ENCODE assay signal across 11 mouse cellular contexts in genomic region chr14:33214767-33215128, GRCm38 (mm10). TPM values are rescaled to one million over a fixed set of nuclear protein-coding genes. Genes with fewer than 3 reads are reported as not detected.
A peak's percentile ranks its signal among the peaks of the same experiment; 100 is the strongest.
DNase-seq lines count a peak whose midpoint lies in the region; ATAC-seq and TF ChIP-seq lines count a peak whose summit lies in the region.
"Had no signal": no experiment of that assay in that cellular context is flagged by ENCODE, and none has a peak within 500 bp of the region (broad histone marks: within the 10 kb centered on the region; RNA-seq: fewer than 3 reads in every experiment).

No protein-coding gene starts in this region.

- no peak for TF ChIP-seq EP300 in liver, embryonic 14.5 days (IDR thresholded peaks at IDR 0.05; ENCODE audit: low read depth)
- no peak for TF ChIP-seq EP300 in stomach, postnatal 0 days (optimal IDR thresholded peaks at IDR 0.05)

- H3K4me2 ChIP-seq in hindbrain, embryonic 15.5 days, result no peak overlapping the region
- no peak overlapping the region for H3K4me2 ChIP-seq in hindbrain, embryonic 16.5 days (ENCODE audit: low read length)
- H3K4me2 ChIP-seq in midbrain, embryonic 13.5 days (replicated peaks), result no peak overlapping the region
- no peak overlapping the region for H3K4me2 ChIP-seq in midbrain, embryonic 14.5 days (ENCODE audit: low read length)
- H3K4me2 ChIP-seq in liver, embryonic 14.5 days (ENCODE audit: low read depth), result no peak overlapping the region
- no peak overlapping the region for H3K4me2 ChIP-seq in stomach, postnatal 0 days (replicated peaks; ENCODE audit: low read depth)

- no peaks in the 10 kb centered on the region for H3K36me3 ChIP-seq in hindbrain, embryonic 15.5 days
- H3K36me3 ChIP-seq in hindbrain, embryonic 16.5 days (ENCODE audit: control insufficient read depth, insufficient read depth, low read length), result no peaks in the 10 kb centered on the region
- no peaks in the 10 kb centered on the region for H3K36me3 ChIP-seq in midbrain, embryonic 13.5 days
- no peaks in the 10 kb centered on the region for H3K36me3 ChIP-seq in midbrain, embryonic 14.5 days (ENCODE audit: control insufficient read depth, insufficient read depth, low read length)
- no peaks in the 10 kb centered on the region for H3K36me3 ChIP-seq in liver, embryonic 14.5 days (replicated peaks; ENCODE audit: control insufficient read depth, insufficient read depth, low read depth)
- H3K36me3 ChIP-seq in stomach, postnatal 0 days (ENCODE audit: control insufficient read depth, insufficient read depth, low read length), result no peaks in the 10 kb centered on the region
- H3K36me3 ChIP-seq: embryonic facial prominence, embryonic 12.5 days had no signal

- no peak for TF ChIP-seq CTCF in liver, embryonic 14.5 days (IDR thresholded peaks at IDR 0.05; ENCODE audit: low read depth)
- no peak for TF ChIP-seq CTCF in stomach, postnatal 0 days (IDR thresholded peaks at IDR 0.05; ENCODE audit: low read depth)

- peak; percentile 31; the same call in 1 of the 2 replicates for ATAC-seq in hindbrain, embryonic 15.5 days (ENCODE audit: low FRiP score, low read depth)
- ATAC-seq in hindbrain, embryonic 16.5 days, result no peak
- peak; percentile 46 for ATAC-seq in midbrain, embryonic 13.5 days
- no peak for ATAC-seq in midbrain, embryonic 14.5 days (ENCODE audit: low FRiP score, low TSS enrichment)
- ATAC-seq in liver, embryonic 14.5 days (ENCODE audit: insufficient read depth), result peak; percentile 29; the same call in 1 of the 2 replicates
- peak; percentile 71 for ATAC-seq in stomach, postnatal 0 days (ENCODE audit: low FRiP score, low TSS enrichment)

- no peak overlapping the region for H3K4me3 ChIP-seq in hindbrain, embryonic 15.5 days
- H3K4me3 ChIP-seq in hindbrain, embryonic 16.5 days (ENCODE audit: low read length), result no peak overlapping the region
- H3K4me3 ChIP-seq in midbrain, embryonic 13.5 days (replicated peaks), result no peak overlapping the region
- no peak overlapping the region for H3K4me3 ChIP-seq in midbrain, embryonic 14.5 days (replicated peaks; ENCODE audit: low read depth, low read length)
- H3K4me3 ChIP-seq in liver, embryonic 14.5 days (ENCODE audit: insufficient read depth in 1 of 2, low read depth in 2 of 2, low read length in 2 of 2), result no peak overlapping the region
- H3K4me3 ChIP-seq in stomach, postnatal 0 days (ENCODE audit: low read depth, low read length), result no peak overlapping the region
- H3K4me3 ChIP-seq: embryonic facial prominence, embryonic 12.5 days had no signal

- no peak for DNase-seq in midbrain, embryonic 14.5 days
- no peak for DNase-seq in liver, embryonic 14.5 days (ENCODE audit: low read depth in 3 of 3, low spot score in 3 of 3)
- no peak for DNase-seq in stomach, postnatal 0 days (ENCODE audit: low spot score)
- DNase-seq in c-Kit-positive CD71-positive TER-119-positive erythroid progenitor cells, embryonic 14.5 days (ENCODE audit: low spot score), result no peak
- no peak for DNase-seq in Muller cell, postnatal 12 days (ENCODE audit: inconsistent ontology term)

- H3K9ac ChIP-seq in hindbrain, embryonic 15.5 days, result no peak overlapping the region
- no peak overlapping the region for H3K9ac ChIP-seq in hindbrain, embryonic 16.5 days (ENCODE audit: low read depth, low read length)
- no peak overlapping the region for H3K9ac ChIP-seq in midbrain, embryonic 13.5 days (replicated peaks)
- no peak overlapping the region for H3K9ac ChIP-seq in midbrain, embryonic 14.5 days (replicated peaks; ENCODE audit: low read length)
- no peak overlapping the region for H3K9ac ChIP-seq in liver, embryonic 14.5 days (replicated peaks)
- H3K9ac ChIP-seq in stomach, postnatal 0 days (ENCODE audit: low read length), result no peak overlapping the region
- H3K9ac ChIP-seq: embryonic facial prominence, embryonic 12.5 days had no signal

- peaks cover 6% of the 10 kb centered on the region; the same call in 1 of the 2 replicates for H3K4me1 ChIP-seq in hindbrain, embryonic 15.5 days (replicated peaks)
- peaks cover 4% of the 10 kb centered on the region for H3K4me1 ChIP-seq in hindbrain, embryonic 16.5 days (ENCODE audit: control insufficient read depth, insufficient read depth, low read depth, low read length)
- H3K4me1 ChIP-seq in midbrain, embryonic 13.5 days (replicated peaks), result peaks cover 7% of the 10 kb centered on the region
- H3K4me1 ChIP-seq in midbrain, embryonic 14.5 days (ENCODE audit: control insufficient read depth, insufficient read depth, low read length), result 0 out of 2 replicates have a peak, but pooled peaks cover 4% of the 10 kb centered on the region
- H3K4me1 ChIP-seq in liver, embryonic 14.5 days (replicated peaks; ENCODE audit: control insufficient read depth in 2 of 2, insufficient read depth in 2 of 2, low read length in 1 of 2), result peaks cover 3 to 12% of the 10 kb centered on the region in 2 experiments; a peak in 3 of 4 replicates
- 0 out of 2 replicates have a peak, but pooled peaks cover 2% of the 10 kb centered on the region for H3K4me1 ChIP-seq in stomach, postnatal 0 days (replicated peaks; ENCODE audit: control insufficient read depth, insufficient read depth)

- H3K27ac ChIP-seq in hindbrain, embryonic 15.5 days (replicated peaks), result no peak overlapping the region
- H3K27ac ChIP-seq in hindbrain, embryonic 16.5 days (ENCODE audit: low read depth, low read length), result no peak overlapping the region
- no peak overlapping the region for H3K27ac ChIP-seq in midbrain, embryonic 13.5 days
- H3K27ac ChIP-seq in midbrain, embryonic 14.5 days (replicated peaks; ENCODE audit: low read depth, low read length), result no peak overlapping the region
- no peak overlapping the region for H3K27ac ChIP-seq in liver, embryonic 14.5 days
- H3K27ac ChIP-seq in stomach, postnatal 0 days (replicated peaks), result peak overlapping the region; percentile 53; the same call in 1 of the 2 replicates
- H3K27ac ChIP-seq: embryonic facial prominence, embryonic 12.5 days; kidney, postnatal 0 days had no signal

- WGBS in hindbrain, embryonic 15.5 days, result 32% methylated on average over 4 of the region's 4 CpGs
- 31% methylated on average over 4 of the region's 4 CpGs for WGBS in hindbrain, embryonic 16.5 days
- WGBS in midbrain, embryonic 13.5 days, result 21% methylated on average over 4 of the region's 4 CpGs
- 24% methylated on average over 4 of the region's 4 CpGs for WGBS in midbrain, embryonic 14.5 days
- WGBS in liver, embryonic 14.5 days (ENCODE audit: insufficient replicate concordance), result 11% methylated on average over 4 of the region's 4 CpGs
- 19% methylated on average over 4 of the region's 4 CpGs for WGBS in stomach, postnatal 0 days

- H3K27me3 ChIP-seq in hindbrain, embryonic 15.5 days, result peaks cover 13% of the 10 kb centered on the region; the same call in 1 of the 2 replicates
- no peaks in the 10 kb centered on the region for H3K27me3 ChIP-seq in hindbrain, embryonic 16.5 days (replicated peaks; ENCODE audit: control insufficient read depth, insufficient read depth, low read length)
- H3K27me3 ChIP-seq in midbrain, embryonic 13.5 days, result peaks cover 11% of the 10 kb centered on the region
- H3K27me3 ChIP-seq in midbrain, embryonic 14.5 days (ENCODE audit: control insufficient read depth, insufficient read depth, low read length), result peaks cover 5% of the 10 kb centered on the region; the same call in 1 of the 2 replicates
- H3K27me3 ChIP-seq in liver, embryonic 14.5 days (ENCODE audit: control insufficient read depth, insufficient read depth, low read length), result no peaks in the 10 kb centered on the region
- H3K27me3 ChIP-seq in stomach, postnatal 0 days (ENCODE audit: control insufficient read depth, insufficient read depth, low read length), result no peaks in the 10 kb centered on the region

- no peaks in the 10 kb centered on the region for H3K9me3 ChIP-seq in hindbrain, embryonic 15.5 days
- H3K9me3 ChIP-seq in hindbrain, embryonic 16.5 days (ENCODE audit: control insufficient read depth, low read length), result no peaks in the 10 kb centered on the region
- H3K9me3 ChIP-seq in midbrain, embryonic 13.5 days, result no peaks in the 10 kb centered on the region
- H3K9me3 ChIP-seq in midbrain, embryonic 14.5 days (ENCODE audit: control insufficient read depth, low read length), result no peaks in the 10 kb centered on the region
- no peaks in the 10 kb centered on the region for H3K9me3 ChIP-seq in liver, embryonic 14.5 days (ENCODE audit: control insufficient read depth, low read length)
- H3K9me3 ChIP-seq in stomach, postnatal 0 days (ENCODE audit: control insufficient read depth, low read length), result no peaks in the 10 kb centered on the region
- H3K9me3 ChIP-seq: embryonic facial prominence, embryonic 12.5 days had no signal

RNA-seq across cellular contexts. Expression of gene Arhgap22, which starts 0.9 kb away (rescaled TPM):
- 2.6 and 2.9 TPM in 2 replicates for polyA plus RNA-seq in hindbrain, embryonic 15.5 days (2015; fragmentation: Nextera tagmentation; extraction: Ambion mirVana)
- polyA plus RNA-seq in hindbrain, embryonic 16.5 days (2015; fragmentation: Nextera tagmentation; extraction: Ambion mirVana), result 4.4 and 4.5 TPM in 2 replicates
- 0.44 and 0.48 TPM in 2 replicates for polyA plus RNA-seq in midbrain, embryonic 13.5 days (2015; fragmentation: Nextera tagmentation; extraction: Ambion mirVana)
- 1.3 and 1.4 TPM in 2 replicates for polyA plus RNA-seq in midbrain, embryonic 14.5 days (2014; fragmentation: Nextera tagmentation; extraction: Ambion mirVana)
- 2.0 and 2.3 TPM in 2 replicates for polyA plus RNA-seq in liver, embryonic 14.5 days (2012; rRNA removed)
- 2.6 and 3.3 TPM in 2 replicates for polyA plus RNA-seq in liver, embryonic 14.5 days (2014; fragmentation: Nextera tagmentation; extraction: Ambion mirVana)
- polyA plus RNA-seq in stomach, postnatal 0 days (2015; fragmentation: Nextera tagmentation; extraction: Ambion mirVana), result 6.5 TPM in 2 replicates

RNA-seq across cellular contexts. Expression of gene Wdfy4, which starts 29.4 kb away (rescaled TPM):
- 0.10 and 0.20 TPM in 2 replicates for polyA plus RNA-seq in hindbrain, embryonic 15.5 days (2015; fragmentation: Nextera tagmentation; extraction: Ambion mirVana)
- 0.15 and 0.22 TPM in 2 replicates for polyA plus RNA-seq in hindbrain, embryonic 16.5 days (2015; fragmentation: Nextera tagmentation; extraction: Ambion mirVana)
- 0.05 and 0.09 TPM in 2 replicates for polyA plus RNA-seq in midbrain, embryonic 13.5 days (2015; fragmentation: Nextera tagmentation; extraction: Ambion mirVana)
- polyA plus RNA-seq in midbrain, embryonic 14.5 days (2014; fragmentation: Nextera tagmentation; extraction: Ambion mirVana), result 0.05 and 0.24 TPM in 2 replicates
- 1.2 and 2.6 TPM in 2 replicates for polyA plus RNA-seq in liver, embryonic 14.5 days (2012; rRNA removed)
- polyA plus RNA-seq in liver, embryonic 14.5 days (2014; fragmentation: Nextera tagmentation; extraction: Ambion mirVana), result 1.2 TPM in 2 replicates
- 0.13 and 0.25 TPM in 2 replicates for polyA plus RNA-seq in stomach, postnatal 0 days (2015; fragmentation: Nextera tagmentation; extraction: Ambion mirVana)
- polyA plus RNA-seq: Patski had no signal

Comparison
In these comparisons a context has a peak if more than half of its experiments do, and no peak if none do; other contexts are left out.
1. ATAC-seq: peak in hindbrain, embryonic 15.5 days (single experiment), midbrain, embryonic 13.5 days (single experiment), liver, embryonic 14.5 days (single experiment) and stomach, postnatal 0 days (single experiment); none in hindbrain, embryonic 16.5 days (single experiment) and midbrain, embryonic 14.5 days (single experiment).